Mouse (Mus musculus) limb, embryonic 12.5 days (tissue): ENCODE results near the gene Commd8. TPM values are rescaled to one million over a fixed set of nuclear protein-coding genes. Genes with fewer than 3 reads are reported as not detected.

ENCODE experiments used
- ATAC-seq: fragments of 200-750 bp; cut with Nextera tagmentation; 2 replicates; pipeline ENCODE4 v1.8.0; 2017; ENCODE audit warnings: low read depth, moderate TSS enrichment; ENCODE audit not compliant: insufficient number of reproducible peaks, insufficient read depth, low FRiP score, low TSS enrichment
- H3K27ac ChIP-seq: fragments of 300-500 bp; sonication (generic); 2 replicates; pipeline ENCODE4 v1.5.1; 2016; ENCODE audit warnings: mild to moderate bottlenecking, moderate library complexity
- H3K27me3 ChIP-seq: fragments of 300-500 bp; sonication (generic); 2 replicates; pipeline ENCODE4 v1.6.1; 2016; ENCODE audit warnings: mild to moderate bottlenecking, moderate library complexity
- H3K36me3 ChIP-seq: fragments of 300-500 bp; sonication (generic); 2 replicates; pipeline ENCODE4 v1.6.1; 2016; ENCODE audit warnings: mild to moderate bottlenecking, moderate library complexity
- H3K4me1 ChIP-seq: fragments of 300-500 bp; sonication (generic); replicated peaks from 2 replicates; pipeline ENCODE4 v1.6.1; 2016
- H3K4me2 ChIP-seq: fragments of 300-500 bp; sonication (generic); 2 replicates; pipeline ENCODE4 v1.6.1; 2016; ENCODE audit warnings: mild to moderate bottlenecking, moderate library complexity
- H3K4me3 ChIP-seq: fragments of 300-500 bp; sonication (generic); replicated peaks from 2 replicates; pipeline ENCODE4 v1.5.1; 2016; ENCODE audit warnings: mild to moderate bottlenecking
- H3K9ac ChIP-seq: fragments of 300-500 bp; sonication (generic); replicated peaks from 2 replicates; pipeline ENCODE4 v1.6.1; 2016; ENCODE audit warnings: mild to moderate bottlenecking, moderate library complexity
- H3K9me3 ChIP-seq: fragments of 300-500 bp; sonication (generic); 2 replicates; pipeline ENCODE4 v1.6.1; 2016; ENCODE audit warnings: mild to moderate bottlenecking, moderate library complexity
- WGBS: fragments of 180-500 bp; shearing (Covaris S2); methylation state at CpG from one replicate; pipeline ENCODE4 v1.1.7; 2016; 5-methylcytosine and 5-hydroxymethylcytosine counted together
- polyA plus RNA-seq: library from polyadenylated mRNA; unstranded; fragments of >200 nt; fragmentation: Nextera tagmentation; extraction: Ambion mirVana; gene quantifications from 2 replicates; pipeline ENCODE4 v1.2.1, GENCODE M21; 2016

The Commd8 gene
- polyA plus RNA-seq, 1 experiment from 2014 or later = 157 TPM

GRCm38 (mm10) chr5:72195442-72195841 lies 27.5 kb upstream of the Commd8 start:
- Histone ChIP-seq H3K9ac (no peak overlapping the region), H3K4me2 (no peak overlapping the region), H3K27ac (no peak overlapping the region), H3K27me3 (no peaks in the 10 kb centered on the region), H3K4me1 (no peaks in the 10 kb centered on the region), H3K36me3 (no peaks in the 10 kb centered on the region), H3K4me3 (no peak overlapping the region), H3K9me3 (no peaks in the 10 kb centered on the region)
- WGBS = 82% methylated on average over 1 of the region's 1 CpGs
- ATAC-seq = no peak

- ATAC-seq = no peak
- H3K27me3 ChIP-seq = no peaks in the 10 kb centered on the region
- H3K9me3 ChIP-seq = no peaks in the 10 kb centered on the region
- H3K9ac ChIP-seq = no peak overlapping the region
- no peaks in the 10 kb centered on the region for H3K4me1 ChIP-seq
- 85% methylated on average over 5 of the region's 5 CpGs for WGBS
- H3K27ac ChIP-seq = no peak overlapping the region
- no peak overlapping the region for H3K4me2 ChIP-seq
- H3K4me3 ChIP-seq = no peak overlapping the region
- no peaks in the 10 kb centered on the region for H3K36me3 ChIP-seq
Measured at GRCm38 (mm10) chr5:72191932-72192331, 23.9 kb upstream of the Commd8 start.

GRCm38 (mm10) chr5:72191154-72191553 lies 23.2 kb upstream of the Commd8 start:
- Histone ChIP-seq H3K4me1 (no peaks in the 10 kb centered on the region), H3K9me3 (no peaks in the 10 kb centered on the region), H3K36me3 (no peaks in the 10 kb centered on the region), H3K27ac (no peak overlapping the region), H3K9ac (no peak overlapping the region), H3K4me2 (no peak overlapping the region), H3K27me3 (no peaks in the 10 kb centered on the region), H3K4me3 (no peak overlapping the region)
- 82% methylated on average over 7 of the region's 7 CpGs for WGBS
- no peak for ATAC-seq

- no peak for ATAC-seq
- WGBS = 86% methylated on average over 13 of the region's 13 CpGs
- no peak overlapping the region for H3K9ac ChIP-seq
- no peaks in the 10 kb centered on the region for H3K9me3 ChIP-seq
- H3K4me1 ChIP-seq = no peaks in the 10 kb centered on the region
- no peak overlapping the region for H3K27ac ChIP-seq
- no peaks in the 10 kb centered on the region for H3K27me3 ChIP-seq
- H3K36me3 ChIP-seq = no peaks in the 10 kb centered on the region
- no peak overlapping the region for H3K4me2 ChIP-seq
- H3K4me3 ChIP-seq = no peak overlapping the region
Measured at GRCm38 (mm10) chr5:72184437-72185100, 16.6 kb upstream of the Commd8 start.

GRCm38 (mm10) chr5:72183929-72184328 lies 15.9 kb upstream of the Commd8 start:
- H3K9ac ChIP-seq = no peak overlapping the region
- H3K27me3 ChIP-seq = no peaks in the 10 kb centered on the region
- H3K36me3 ChIP-seq = no peaks in the 10 kb centered on the region
- H3K27ac ChIP-seq = no peak overlapping the region
- no peak for ATAC-seq
- H3K4me3 ChIP-seq = no peak overlapping the region
- H3K9me3 ChIP-seq = no peaks in the 10 kb centered on the region
- no peak overlapping the region for H3K4me2 ChIP-seq
- 82% methylated on average over 6 of the region's 6 CpGs for WGBS
- peaks cover 3% of the 10 kb centered on the region; the same call in 1 of the 2 replicates for H3K4me1 ChIP-seq

GRCm38 (mm10) chr5:72182804-72183203 lies 14.8 kb upstream of the Commd8 start:
- Histone ChIP-seq H3K4me3 (no peak overlapping the region), H3K27me3 (no peaks in the 10 kb centered on the region), H3K9ac (no peak overlapping the region), H3K9me3 (no peaks in the 10 kb centered on the region), H3K36me3 (no peaks in the 10 kb centered on the region), H3K4me2 (no peak overlapping the region), H3K27ac (no peak overlapping the region), H3K4me1 (peaks cover 6% of the 10 kb centered on the region)
- ATAC-seq = no peak
- 87% methylated on average over 4 of the region's 4 CpGs for WGBS

- Histone ChIP-seq H3K27ac (no peak overlapping the region), H3K9me3 (no peaks in the 10 kb centered on the region), H3K36me3 (no peaks in the 10 kb centered on the region), H3K4me2 (no peak overlapping the region), H3K4me1 (peaks cover 6% of the 10 kb centered on the region), H3K9ac (no peak overlapping the region), H3K27me3 (no peaks in the 10 kb centered on the region), H3K4me3 (no peak overlapping the region)
- ATAC-seq = no peak
- 11% methylated on average over 1 of the region's 1 CpGs for WGBS
Measured at GRCm38 (mm10) chr5:72181194-72181593, 13.2 kb upstream of the Commd8 start.

- 31% methylated on average over 7 of the region's 7 CpGs for WGBS
- ATAC-seq = no peak
- H3K4me1 ChIP-seq = peaks cover 10% of the 10 kb centered on the region
- H3K9me3 ChIP-seq = no peaks in the 10 kb centered on the region
- no peak overlapping the region for H3K4me3 ChIP-seq
- H3K27ac ChIP-seq = no peak overlapping the region
- no peaks in the 10 kb centered on the region for H3K36me3 ChIP-seq
- H3K27me3 ChIP-seq = no peaks in the 10 kb centered on the region
- H3K4me2 ChIP-seq = peak overlapping the region; percentile 15; the same call in 1 of the 2 replicates
- no peak overlapping the region for H3K9ac ChIP-seq
Measured at GRCm38 (mm10) chr5:72175530-72175929, 7.5 kb upstream of the Commd8 start.

- H3K4me1 ChIP-seq = peaks cover 10% of the 10 kb centered on the region
- peak overlapping the region; percentile 15; the same call in 1 of the 2 replicates for H3K4me2 ChIP-seq
- 79% methylated on average over 4 of the region's 4 CpGs for WGBS
- ATAC-seq = no peak
- no peak overlapping the region for H3K27ac ChIP-seq
- no peaks in the 10 kb centered on the region for H3K36me3 ChIP-seq
- no peak overlapping the region for H3K9ac ChIP-seq
- H3K27me3 ChIP-seq = no peaks in the 10 kb centered on the region
- no peak overlapping the region for H3K4me3 ChIP-seq
- no peaks in the 10 kb centered on the region for H3K9me3 ChIP-seq
Measured at GRCm38 (mm10) chr5:72175050-72175449, 7.1 kb upstream of the Commd8 start.

GRCm38 (mm10) chr5:72173521-72173920 lies 5.5 kb upstream of the Commd8 start:
- no peaks in the 10 kb centered on the region for H3K36me3 ChIP-seq
- no peak overlapping the region for H3K4me2 ChIP-seq
- whole genome bisulfite sequencing = 57% methylated on average over 1 of the region's 1 CpGs
- no peak overlapping the region for H3K9ac ChIP-seq
- H3K4me3 ChIP-seq = no peak overlapping the region
- no peak overlapping the region for H3K27ac ChIP-seq
- H3K4me1 ChIP-seq = peaks cover 4% of the 10 kb centered on the region; the same call in 1 of the 2 replicates
- no peak for ATAC-seq
- H3K27me3 ChIP-seq = no peaks in the 10 kb centered on the region
- H3K9me3 ChIP-seq = no peaks in the 10 kb centered on the region

GRCm38 (mm10) chr5:72172675-72173074 lies 4.7 kb upstream of the Commd8 start:
- no peak overlapping the region for H3K27ac ChIP-seq
- 38% methylated on average over 3 of the region's 3 CpGs for WGBS
- H3K4me1 ChIP-seq = peaks cover 4% of the 10 kb centered on the region; the same call in 1 of the 2 replicates
- no peak overlapping the region for H3K4me2 ChIP-seq
- H3K9ac ChIP-seq = no peak overlapping the region
- H3K36me3 ChIP-seq = no peaks in the 10 kb centered on the region
- H3K27me3 ChIP-seq = no peaks in the 10 kb centered on the region
- no peak overlapping the region for H3K4me3 ChIP-seq
- no peaks in the 10 kb centered on the region for H3K9me3 ChIP-seq
- ATAC-seq = no peak; the same call in 1 of the 2 replicates

- Histone ChIP-seq H3K4me3 (no peak overlapping the region), H3K9ac (no peak overlapping the region), H3K27ac (no peak overlapping the region), H3K4me1 (peaks cover 9% of the 10 kb centered on the region), H3K4me2 (no peak overlapping the region), H3K36me3 (peaks cover 8% of the 10 kb centered on the region; the same call in 1 of the 2 replicates), H3K9me3 (no peaks in the 10 kb centered on the region), H3K27me3 (no peaks in the 10 kb centered on the region)
- ATAC-seq = no peak
- WGBS = 77% methylated on average over 6 of the region's 6 CpGs
Measured at GRCm38 (mm10) chr5:72170067-72170466, 2.1 kb upstream of the Commd8 start.
